Mouse (Mus musculus) CH12.LX (cell line): Measurements from ENCODE around the gene Ccdc184. TPM values are rescaled to one million over a fixed set of nuclear protein-coding genes. Genes with fewer than 3 reads are reported as not detected.

ENCODE experiments used
- DNase-seq: peaks from one replicate; pipeline ENCODE4 v3.0.0-alpha.2; 2013; ENCODE audit errors: extremely low read depth
- H3K27ac ChIP-seq: 2 replicates; pipeline ENCODE4 v1.5.1; 2012; ENCODE audit warnings: low read depth, mild to moderate bottlenecking, control low read depth, moderate library complexity; ENCODE audit not compliant: insufficient read depth
- H3K27me3 ChIP-seq: replicated peaks from 2 replicates; pipeline ENCODE3; 2012; ENCODE audit warnings: inconsistent platforms
- H3K36me3 ChIP-seq, 2 experiments: replicated peaks in 1 of 2; 2 replicates each; pipeline versions ENCODE3 to v1.6.1; 2012; ENCODE audit warnings: inconsistent platforms in 1 of 2, low read length in 1 of 2, mild to moderate bottlenecking in 1 of 2, mixed read lengths in 1 of 2, moderate library complexity in 1 of 2; ENCODE audit not compliant: control insufficient read depth in 1 of 2, insufficient read depth in 1 of 2
- H3K4me1 ChIP-seq, 2 experiments: 2 replicates each; pipeline ENCODE4 v1.6.1; 2012; ENCODE audit warnings: inconsistent platforms in 1 of 2, moderate library complexity in 1 of 2; ENCODE audit not compliant: insufficient read depth in 2 of 2, control insufficient read depth in 1 of 2
- H3K4me2 ChIP-seq: 2 replicates; pipeline ENCODE4 v1.6.1; 2012; ENCODE audit warnings: low read depth, mild to moderate bottlenecking, control low read depth; ENCODE audit not compliant: poor library complexity, insufficient read depth, severe bottlenecking
- H3K4me3 ChIP-seq, 3 experiments: fragments of 150-350 bp in 1 of 3; sonication (generic) in 1 of 3; replicated peaks in 1 of 3; 2 replicates each; pipeline versions ENCODE3 to v1.5.1; 2011 to 2012; ENCODE audit warnings: low read depth in 2 of 3, low read length in 2 of 3, mild to moderate bottlenecking in 2 of 3, moderate library complexity in 2 of 3, control low read depth in 1 of 3, improper control_type of control experiment in 1 of 3, inconsistent platforms in 1 of 3, mixed read lengths in 1 of 3; ENCODE audit not compliant: poor library complexity in 1 of 3
- H3K79me2 ChIP-seq: replicated peaks from 2 replicates; pipeline ENCODE4 v1.6.1; 2012; ENCODE audit warnings: mild to moderate bottlenecking, moderate library complexity; ENCODE audit not compliant: control insufficient read depth, poor library complexity, insufficient read depth, severe bottlenecking; ENCODE audit errors: extremely low read depth
- H3K9ac ChIP-seq: 2 replicates; pipeline ENCODE4 v1.6.1; 2012; ENCODE audit warnings: low read depth, mild to moderate bottlenecking, control low read depth, moderate library complexity; ENCODE audit not compliant: insufficient read depth
- H3K9me3 ChIP-seq: replicated peaks from 2 replicates; pipeline ENCODE3; 2012; ENCODE audit warnings: low read length, inconsistent platforms, mixed read lengths
- CTCF ChIP-seq, 2 experiments: IDR thresholded peaks in 1 of 2; conservative IDR thresholded peaks in 1 of 2; 2 replicates each; pipeline ENCODE4 v1.5.1; 2011 to 2012; ENCODE audit warnings: low read depth in 2 of 2, low read length in 2 of 2, improper control_type of control experiment in 1 of 2, inconsistent platforms in 1 of 2, mild to moderate bottlenecking in 1 of 2, moderate library complexity in 1 of 2
- EP300 ChIP-seq: IDR thresholded peaks from 2 replicates; pipeline ENCODE4 v1.6.1; 2011; ENCODE audit warnings: low read length, improper control_type of control experiment
- GABPA ChIP-seq: IDR thresholded peaks from 2 replicates; pipeline ENCODE4 v1.6.1; 2012; ENCODE audit warnings: low read depth, low read length, improper control_type of control experiment, inconsistent platforms; ENCODE audit not compliant: insufficient replicate concordance
- HCFC1 ChIP-seq: IDR thresholded peaks from 2 replicates; pipeline ENCODE4 v1.6.1; 2012; ENCODE audit warnings: low read depth, mild to moderate bottlenecking, inconsistent platforms, low read length, improper control_type of control experiment
- JUN ChIP-seq: IDR thresholded peaks from 2 replicates; pipeline ENCODE4 v1.6.1; 2011; ENCODE audit warnings: low read depth, mild to moderate bottlenecking, low read length, improper control_type of control experiment, moderate library complexity; ENCODE audit not compliant: insufficient read depth
- MAFK ChIP-seq: IDR thresholded peaks from 2 replicates; pipeline ENCODE4 v1.6.1; 2011; ENCODE audit warnings: low read length, improper control_type of control experiment; ENCODE audit not compliant: insufficient replicate concordance
- MAZ ChIP-seq: IDR thresholded peaks from 2 replicates; pipeline ENCODE4 v1.6.1; 2012; ENCODE audit warnings: low read depth, mild to moderate bottlenecking, inconsistent platforms, low read length, improper control_type of control experiment, moderate library complexity
- MEF2A ChIP-seq: IDR thresholded peaks from 2 replicates; pipeline ENCODE4 v1.6.1; 2014; ENCODE audit warnings: low read depth, mild to moderate bottlenecking, inconsistent platforms, low read length, improper control_type of control experiment, borderline replicate concordance
- MXI1 ChIP-seq: IDR thresholded peaks from 2 replicates; pipeline ENCODE4 v1.6.1; 2011; ENCODE audit warnings: mild to moderate bottlenecking, low read depth, low read length, improper control_type of control experiment
- NRF1 ChIP-seq: IDR thresholded peaks from 2 replicates; pipeline ENCODE4 v1.6.1; 2014; ENCODE audit warnings: low read depth, mild to moderate bottlenecking, inconsistent platforms, low read length, improper control_type of control experiment, moderate library complexity
- PAX5 ChIP-seq: IDR thresholded peaks from 2 replicates; pipeline ENCODE4 v1.6.1; 2012; ENCODE audit warnings: low read length, inconsistent platforms, mixed read lengths
- POLR2AphosphoS2 ChIP-seq: IDR thresholded peaks from 2 replicates; pipeline ENCODE4 v1.6.1; 2011; ENCODE audit warnings: low read depth, low read length, improper control_type of control experiment
- RAD21 ChIP-seq: IDR thresholded peaks from 2 replicates; pipeline ENCODE4 v1.6.1; 2011; ENCODE audit warnings: low read depth, mild to moderate bottlenecking, low read length, improper control_type of control experiment, moderate library complexity
- SIN3A ChIP-seq: IDR thresholded peaks from 2 replicates; pipeline ENCODE4 v1.6.1; 2012; ENCODE audit warnings: low read length, improper control_type of control experiment, inconsistent platforms
- SMC3 ChIP-seq: IDR thresholded peaks from 2 replicates; pipeline ENCODE4 v1.6.1; 2011; ENCODE audit warnings: low read depth, low read length, improper control_type of control experiment
- TBP ChIP-seq: conservative IDR thresholded peaks from 2 replicates; pipeline ENCODE4 v1.6.1; 2011; ENCODE audit warnings: low read depth, low read length, improper control_type of control experiment
- USF1 ChIP-seq: IDR thresholded peaks from 2 replicates; pipeline ENCODE4 v1.6.1; 2014; ENCODE audit warnings: low read depth, mild to moderate bottlenecking, inconsistent platforms, low read length, improper control_type of control experiment
- ZC3H11A ChIP-seq: IDR thresholded peaks from 2 replicates; pipeline ENCODE4 v1.6.1; 2012; ENCODE audit warnings: low read depth, mild to moderate bottlenecking, inconsistent platforms, low read length, improper control_type of control experiment
- ZNF384 ChIP-seq: IDR thresholded peaks from 2 replicates; pipeline ENCODE4 v1.6.1; 2012; ENCODE audit warnings: low read depth, low read length, improper control_type of control experiment, inconsistent platforms
- dilution Hi-C: fragments of 300-500 bp; cut with MboI; formaldehyde crosslinking; loops from 2 replicates; pipeline ENCODE4 v1.14.3; 2020; ENCODE audit warnings: low sequenced_read_pairs; ENCODE audit not compliant: extremely low pct_unique_long_range_greater_than_20kb, extremely low pct_ligation_motif_present
- in situ Hi-C: fragments of 300-500 bp; cut with MboI; formaldehyde crosslinking; loops from 3 replicates; pipeline ENCODE4 v1.14.3; 2019; ENCODE audit warnings: low sequenced_read_pairs, low pct_ligation_motif_present, low pct_unique_long_range_greater_than_20kb, mixed read lengths
- polyA plus RNA-seq: library from polyadenylated mRNA; unstranded; fragments of >175 nt; gene quantifications from 2 replicates; pipeline ENCODE4 v1.2.1, GENCODE M21; 2012; ENCODE audit warnings: low read depth; ENCODE audit not compliant: insufficient read length
- total RNA-seq, 2 experiments: library from RNA; depleted of rRNA; stranded (reverse); fragments of 300-350 nt in 1 of 2; fragments of >200 nt in 1 of 2; gene quantifications; 2 replicates each; pipeline ENCODE4 v1.2.3; 2012 to 2014

Gene Ccdc184
- total and polyA plus RNA-seq, 3 experiments, result 0.04 to 0.17 TPM; not detected in 1

DNA sequence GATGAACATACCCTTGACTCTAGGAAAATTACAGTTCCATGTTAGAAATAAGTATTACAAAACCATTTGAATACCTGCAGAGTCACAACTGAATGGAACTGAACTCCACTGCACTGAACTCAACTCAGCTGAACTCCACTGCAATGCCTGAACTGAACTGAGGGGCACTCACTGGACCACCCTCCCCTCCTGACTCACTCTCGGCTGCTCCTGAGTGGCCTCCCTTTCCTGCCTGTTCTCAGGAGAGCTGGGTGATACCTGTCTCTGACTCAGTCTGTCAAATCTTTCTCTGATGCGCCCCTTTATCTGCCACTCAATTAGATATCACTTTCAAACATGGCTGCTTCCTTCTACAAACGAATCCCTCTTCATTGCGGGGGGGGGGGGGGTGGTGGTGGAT, 12.8 kb upstream of the Ccdc184 start:
- H3K36me3 ChIP-seq, result no peaks in the 10 kb centered on the region
- H3K27me3 ChIP-seq, result peaks cover 4% of the 10 kb centered on the region
- H3K9me3 ChIP-seq, result no peaks in the 10 kb centered on the region
- dilution Hi-C loops (no loop called here), in situ Hi-C loops (loop anchor here (5.0 to 25.0 kb wide), 3 partner anchors 62 to 292 kb away; partner anchors contain the start of genes Pfkm, Senp1 and Tmem106c)
- no peak for TF ChIP-seq HCFC1
- TF ChIP-seq EP300, result no peak
- no peak for DNase-seq
- H3K4me3 ChIP-seq, result no peak overlapping the region
- H3K27ac ChIP-seq, result no peak overlapping the region
- no peak overlapping the region for H3K4me2 ChIP-seq
- H3K79me2 ChIP-seq, result no peaks in the 10 kb centered on the region
- H3K4me1 ChIP-seq, result peaks cover 8 to 29% of the 10 kb centered on the region in 2 experiments; a peak in 3 of 4 replicates
- no peak overlapping the region for H3K9ac ChIP-seq

- Histone ChIP-seq H3K4me3 (no peak overlapping the region), H3K27ac (no peak overlapping the region), H3K4me2 (no peak overlapping the region), H3K79me2 (no peaks in the 10 kb centered on the region), H3K9ac (no peak overlapping the region), H3K4me1 (peaks cover 8 to 29% of the 10 kb centered on the region in 2 experiments; a peak in 3 of 4 replicates), H3K9me3 (no peaks in the 10 kb centered on the region), H3K27me3 (peaks cover 4% of the 10 kb centered on the region), H3K36me3 (no peaks in the 10 kb centered on the region)
- TF ChIP-seq USF1 (no peak), PAX5 (no peak), RAD21 (no peak), ZC3H11A (no peak), NRF1 (no peak), MEF2A (no peak), CTCF (conservative IDR thresholded peaks at IDR 0.05 in 1 of 2, IDR thresholded peaks at IDR 0.05 in 1 of 2; ENCODE audit: low read depth in 2 of 2, low read length in 2 of 2) (no peak; a peak in 1 of 4 replicates), MXI1 (no peak), JUN (no peak), SIN3A (no peak), ZNF384 (no peak), MAFK (no peak), SMC3 (no peak), GABPA (no peak), HCFC1 (no peak), TBP (no peak), POLR2AphosphoS2 (no peak), MAZ (no peak)
- no peak for DNase-seq
- dilution Hi-C loops, result no loop called here
- in situ Hi-C loops, result loop anchor here (5.0 to 25.0 kb wide), 3 partner anchors 62 to 292 kb away; partner anchors contain the start of genes Pfkm, Senp1 and Tmem106c
Measured at GRCm38 (mm10) chr15:98154631-98155030, 12.3 kb upstream of the Ccdc184 start.
